In the genomic region with DNA sequence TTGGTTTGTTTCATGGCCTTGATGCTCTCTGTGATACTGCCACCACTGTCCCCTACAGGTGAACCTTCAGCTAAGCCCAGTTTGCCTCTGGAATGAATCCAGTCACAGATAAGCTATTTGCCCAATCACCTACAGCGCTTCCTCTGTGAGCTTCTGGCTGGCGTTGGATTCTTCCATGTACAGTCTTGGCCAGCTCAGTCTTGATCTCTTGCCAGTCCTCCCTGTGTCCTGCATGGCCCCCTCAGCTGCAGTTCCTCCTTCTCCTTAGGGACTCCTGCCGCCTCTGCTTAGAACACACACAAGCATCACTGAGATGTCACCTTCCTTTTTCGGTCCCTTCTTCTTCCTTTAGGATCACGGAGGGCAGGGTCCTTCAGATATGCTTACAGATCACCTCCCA, we compare ENCODE assay signal across 11 mouse cellular contexts.
"Had no signal": no experiment of that assay in that cellular context is flagged by ENCODE, and none has a peak within 500 bp of the region (broad histone marks: within the 10 kb centered on the region; RNA-seq: fewer than 3 reads in every experiment).

No protein-coding gene starts in this region.

- H3K9ac ChIP-seq: kidney, embryonic 15.5 days; liver, embryonic 13.5 days; midbrain, embryonic 13.5 days had no signal

- H3K36me3 ChIP-seq: kidney, embryonic 15.5 days; liver, embryonic 13.5 days; midbrain, embryonic 10.5 days; midbrain, embryonic 13.5 days had no signal

- H3K27ac ChIP-seq: kidney, embryonic 15.5 days; left cerebral cortex, adult 2 months; liver, embryonic 13.5 days; midbrain, embryonic 10.5 days; midbrain, embryonic 13.5 days had no signal

- H3K4me1 ChIP-seq: liver, embryonic 13.5 days; midbrain, embryonic 13.5 days had no signal

- H3K27me3 ChIP-seq: kidney, embryonic 15.5 days; midbrain, embryonic 13.5 days had no signal

- DNase-seq: kidney, postnatal 10 days; kidney, postnatal 36 days; layer of hippocampus, postnatal 36 days; liver, embryonic 13.5 days; lung, adult 2 months; thymus, postnatal 25 days had no signal

- ATAC-seq: midbrain, embryonic 13.5 days had no signal

- H3K4me2 ChIP-seq: kidney, embryonic 15.5 days; liver, embryonic 13.5 days; midbrain, embryonic 13.5 days had no signal

- H3K4me3 ChIP-seq: kidney, embryonic 15.5 days; left cerebral cortex, adult 2 months; liver, embryonic 13.5 days; megakaryocyte, embryonic 14.5 days; midbrain, embryonic 10.5 days; midbrain, embryonic 13.5 days had no signal

- H3K9me3 ChIP-seq: kidney, embryonic 15.5 days; liver, embryonic 13.5 days; megakaryocyte, embryonic 14.5 days; midbrain, embryonic 10.5 days; midbrain, embryonic 13.5 days had no signal
